Mouse (Mus musculus) hindbrain, embryonic 13.5 days (tissue): ENCODE measurements around the gene Uqcc1. TPM values are rescaled to one million over a fixed set of nuclear protein-coding genes. Genes with fewer than 3 reads are reported as not detected.

Experiments used
- ATAC-seq: fragments of 200-750 bp; cut with Nextera tagmentation; 2 replicates; pipeline ENCODE4 v1.8.0; 2017; ENCODE audit warnings: moderate TSS enrichment; ENCODE audit not compliant: low FRiP score
- H3K27ac ChIP-seq: fragments of 300-500 bp; sonication (generic); 2 replicates; pipeline ENCODE4 v1.5.1; 2015; ENCODE audit warnings: inconsistent platforms, mild to moderate bottlenecking, moderate library complexity
- H3K27me3 ChIP-seq: fragments of 300-500 bp; sonication (generic); 2 replicates; pipeline ENCODE4 v1.6.1; 2015; ENCODE audit warnings: mild to moderate bottlenecking, inconsistent platforms
- H3K36me3 ChIP-seq: fragments of 300-500 bp; sonication (generic); 2 replicates; pipeline ENCODE4 v1.6.1; 2015; ENCODE audit warnings: mild to moderate bottlenecking, inconsistent platforms
- H3K4me1 ChIP-seq: fragments of 300-500 bp; sonication (generic); replicated peaks from 2 replicates; pipeline ENCODE4 v1.6.1; 2015; ENCODE audit warnings: inconsistent platforms
- H3K4me2 ChIP-seq: fragments of 300-500 bp; sonication (generic); 2 replicates; pipeline ENCODE4 v1.6.1; 2015; ENCODE audit warnings: inconsistent platforms, mild to moderate bottlenecking, moderate library complexity
- H3K4me3 ChIP-seq: fragments of 300-500 bp; sonication (generic); 2 replicates; pipeline ENCODE4 v1.5.1; 2015; ENCODE audit warnings: mild to moderate bottlenecking, inconsistent platforms
- H3K9ac ChIP-seq: fragments of 300-500 bp; sonication (generic); 2 replicates; pipeline ENCODE4 v1.6.1; 2015; ENCODE audit warnings: mild to moderate bottlenecking, inconsistent platforms
- H3K9me3 ChIP-seq: fragments of 300-500 bp; sonication (generic); 2 replicates; pipeline ENCODE4 v1.6.1; 2016; ENCODE audit warnings: inconsistent platforms
- WGBS: fragments of 180-500 bp; shearing (Covaris S2); methylation state at CpG from one replicate; pipeline ENCODE4 v1.1.7; 2015; 5-methylcytosine and 5-hydroxymethylcytosine counted together
- polyA plus RNA-seq: library from polyadenylated mRNA; unstranded; fragments of >200 nt; fragmentation: Nextera tagmentation; extraction: Ambion mirVana; gene quantifications from 2 replicates; pipeline ENCODE4 v1.2.1, GENCODE M21; 2015

The Uqcc1 gene
- polyA plus RNA-seq, 1 experiment from 2014 or later = 57.6 TPM

- Histone ChIP-seq H3K36me3 (peaks cover 79% of the 10 kb centered on the region), H3K4me1 (peaks cover 35% of the 10 kb centered on the region), H3K27me3 (no peaks in the 10 kb centered on the region), H3K9me3 (no peaks in the 10 kb centered on the region), H3K4me3 (peak overlapping the region; percentile 58), H3K27ac (peak overlapping the region; percentile 91), H3K9ac (peak overlapping the region; percentile 90), H3K4me2 (peak overlapping the region; percentile 83)
- ATAC-seq = peak; percentile 92
- 1% methylated on average over 37 of the region's 37 CpGs for whole genome bisulfite sequencing
These were observed 111.3 kb downstream of the Uqcc1 start for GRCm38 (mm10) chr2:155818596-155819391.

- no peaks in the 10 kb centered on the region for H3K27me3 ChIP-seq
- 83% methylated on average over 10 of the region's 10 CpGs for WGBS
- peak overlapping the region; percentile 83 for H3K4me2 ChIP-seq
- peaks cover 35% of the 10 kb centered on the region for H3K4me1 ChIP-seq
- no peak for ATAC-seq
- no peak overlapping the region; the same call in 1 of the 2 replicates for H3K27ac ChIP-seq
- no peak overlapping the region for H3K4me3 ChIP-seq
- H3K9me3 ChIP-seq = no peaks in the 10 kb centered on the region
- peak overlapping the region; percentile 90 for H3K9ac ChIP-seq
- H3K36me3 ChIP-seq = peaks cover 70% of the 10 kb centered on the region
These were observed 112.5 kb downstream of the Uqcc1 start for GRCm38 (mm10) chr2:155817301-155818245.

GRCm38 (mm10) chr2:155816179-155816578, 113.9 kb downstream of the Uqcc1 start:
- Histone ChIP-seq H3K9me3 (no peaks in the 10 kb centered on the region), H3K4me2 (no peak overlapping the region), H3K4me1 (peaks cover 35% of the 10 kb centered on the region), H3K4me3 (no peak overlapping the region), H3K9ac (no peak overlapping the region; the same call in 1 of the 2 replicates), H3K27ac (no peak overlapping the region), H3K27me3 (no peaks in the 10 kb centered on the region), H3K36me3 (peaks cover 62% of the 10 kb centered on the region)
- ATAC-seq = no peak
- WGBS = 95% methylated on average over 1 of the region's 1 CpGs

GRCm38 (mm10) chr2:155814829-155815228, 115.3 kb downstream of the Uqcc1 start:
- WGBS = 43% methylated on average over 5 of the region's 5 CpGs
- Histone ChIP-seq H3K4me2 (no peak overlapping the region), H3K9ac (no peak overlapping the region), H3K27ac (no peak overlapping the region), H3K9me3 (no peaks in the 10 kb centered on the region), H3K36me3 (peaks cover 62% of the 10 kb centered on the region), H3K4me3 (no peak overlapping the region), H3K4me1 (peaks cover 32% of the 10 kb centered on the region), H3K27me3 (no peaks in the 10 kb centered on the region)
- ATAC-seq = no peak

DNA sequence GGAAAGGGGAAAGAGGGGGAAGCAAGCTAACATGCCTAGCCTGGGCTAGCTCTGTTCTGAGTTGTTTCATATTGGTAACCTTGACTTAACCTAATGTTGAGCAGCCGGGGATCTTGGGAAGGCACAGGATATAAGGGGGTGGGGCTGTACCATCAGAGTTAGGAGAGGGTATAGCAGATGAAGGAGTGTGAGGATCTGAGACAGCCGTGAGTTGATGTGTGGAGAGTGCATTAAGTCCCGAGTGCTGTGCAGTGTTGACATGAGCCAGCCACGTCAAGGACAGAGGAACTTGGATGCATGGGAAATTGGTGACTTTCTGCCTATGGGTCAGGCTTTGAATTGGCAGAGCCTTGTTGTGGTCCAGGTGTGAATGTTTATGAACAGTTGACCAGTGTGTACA, 117.5 kb downstream of the Uqcc1 start:
- Histone ChIP-seq H3K27ac (no peak overlapping the region), H3K4me3 (no peak overlapping the region), H3K27me3 (no peaks in the 10 kb centered on the region), H3K4me1 (peaks cover 10% of the 10 kb centered on the region), H3K4me2 (no peak overlapping the region), H3K36me3 (peaks cover 68% of the 10 kb centered on the region), H3K9ac (no peak overlapping the region), H3K9me3 (no peaks in the 10 kb centered on the region)
- no peak for ATAC-seq
- 78% methylated on average over 4 of the region's 4 CpGs for WGBS

DNA sequence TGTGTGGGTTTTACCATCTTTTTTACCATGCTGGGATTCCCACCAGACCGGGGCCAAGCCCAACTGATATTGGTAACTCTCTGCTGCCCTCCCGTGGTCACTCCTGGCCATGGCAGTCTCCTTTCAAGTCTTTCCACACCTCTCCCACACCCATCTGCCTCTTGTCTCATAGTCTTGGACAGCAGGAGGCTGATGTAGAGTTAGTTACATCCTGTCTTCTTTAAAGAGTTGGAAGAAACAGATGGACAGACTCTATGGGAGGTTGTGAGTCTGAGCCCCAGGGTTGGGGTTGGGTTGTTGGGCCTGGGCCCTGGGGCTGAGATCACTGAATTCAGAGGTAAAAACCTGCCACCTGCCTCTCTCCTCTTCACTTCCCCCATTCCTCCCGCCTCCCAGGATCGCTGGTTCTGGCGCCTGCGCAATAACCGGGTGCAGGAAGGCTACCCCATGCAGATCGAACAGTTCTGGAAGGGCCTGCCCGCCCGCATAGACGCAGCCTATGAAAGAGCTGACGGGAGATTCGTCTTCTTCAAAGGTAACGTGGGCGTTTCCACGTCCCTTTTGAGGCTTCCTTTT, 118.2 kb downstream of the Uqcc1 start:
- Histone ChIP-seq H3K9ac (no peak overlapping the region), H3K9me3 (no peaks in the 10 kb centered on the region), H3K36me3 (peaks cover 68% of the 10 kb centered on the region), H3K4me2 (no peak overlapping the region), H3K4me3 (no peak overlapping the region), H3K27me3 (no peaks in the 10 kb centered on the region), H3K27ac (no peak overlapping the region), H3K4me1 (peaks cover 6% of the 10 kb centered on the region; the same call in 1 of the 2 replicates)
- WGBS = 39% methylated on average over 16 of the region's 16 CpGs
- no peak for ATAC-seq

DNA sequence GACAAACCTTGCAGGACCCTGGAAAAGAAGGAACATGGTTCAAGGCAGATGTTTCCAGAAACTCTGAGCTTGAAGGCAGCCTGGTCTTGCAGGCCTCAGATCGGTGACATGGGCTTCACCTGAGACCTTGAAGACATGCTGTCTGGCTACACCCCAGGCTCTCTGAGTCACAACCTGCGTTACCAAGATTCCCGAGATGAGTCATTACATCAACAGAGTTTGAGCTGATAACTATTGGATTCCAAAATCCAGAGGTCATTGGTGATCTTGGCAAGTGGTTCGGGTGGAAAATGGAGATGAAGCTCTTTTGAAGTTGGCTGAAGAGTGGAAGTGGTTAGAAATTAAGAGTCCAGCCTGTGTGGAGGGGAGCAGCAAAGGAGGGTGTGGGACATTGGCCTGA, 120.5 kb downstream of the Uqcc1 start:
- Histone ChIP-seq H3K4me3 (no peak overlapping the region), H3K4me1 (peaks cover 6% of the 10 kb centered on the region; the same call in 1 of the 2 replicates), H3K9me3 (no peaks in the 10 kb centered on the region), H3K4me2 (no peak overlapping the region), H3K9ac (no peak overlapping the region), H3K27me3 (no peaks in the 10 kb centered on the region), H3K27ac (no peak overlapping the region), H3K36me3 (peaks cover 58% of the 10 kb centered on the region)
- ATAC-seq = no peak
- 89% methylated on average over 4 of the region's 4 CpGs for WGBS

GRCm38 (mm10) chr2:155807408-155807807, 122.7 kb downstream of the Uqcc1 start:
- peaks cover 4% of the 10 kb centered on the region; the same call in 1 of the 2 replicates for H3K4me1 ChIP-seq
- no peak overlapping the region for H3K4me2 ChIP-seq
- H3K27ac ChIP-seq = no peak overlapping the region
- no peaks in the 10 kb centered on the region for H3K27me3 ChIP-seq
- no peaks in the 10 kb centered on the region for H3K9me3 ChIP-seq
- H3K9ac ChIP-seq = no peak overlapping the region
- 74% methylated on average over 4 of the region's 4 CpGs for WGBS
- H3K36me3 ChIP-seq = peaks cover 64% of the 10 kb centered on the region
- H3K4me3 ChIP-seq = no peak overlapping the region
- ATAC-seq = no peak

GRCm38 (mm10) chr2:155806548-155806947, 123.6 kb downstream of the Uqcc1 start:
- WGBS = 80% methylated on average over 5 of the region's 5 CpGs
- Histone ChIP-seq H3K9me3 (no peaks in the 10 kb centered on the region), H3K36me3 (peaks cover 72% of the 10 kb centered on the region), H3K27ac (no peak overlapping the region), H3K27me3 (no peaks in the 10 kb centered on the region), H3K4me1 (peaks cover 4% of the 10 kb centered on the region; the same call in 1 of the 2 replicates), H3K4me3 (no peak overlapping the region), H3K4me2 (no peak overlapping the region), H3K9ac (no peak overlapping the region)
- no peak for ATAC-seq

- H3K4me2 ChIP-seq = no peak overlapping the region
- no peak overlapping the region for H3K4me3 ChIP-seq
- no peak overlapping the region for H3K9ac ChIP-seq
- 87% methylated on average over 6 of the region's 6 CpGs for WGBS
- ATAC-seq = no peak
- H3K9me3 ChIP-seq = no peaks in the 10 kb centered on the region
- H3K27ac ChIP-seq = no peak overlapping the region
- peaks cover 4% of the 10 kb centered on the region; the same call in 1 of the 2 replicates for H3K4me1 ChIP-seq
- peaks cover 72% of the 10 kb centered on the region for H3K36me3 ChIP-seq
- H3K27me3 ChIP-seq = no peaks in the 10 kb centered on the region
These were observed 124.2 kb downstream of the Uqcc1 start for GRCm38 (mm10) chr2:155805925-155806255.

DNA sequence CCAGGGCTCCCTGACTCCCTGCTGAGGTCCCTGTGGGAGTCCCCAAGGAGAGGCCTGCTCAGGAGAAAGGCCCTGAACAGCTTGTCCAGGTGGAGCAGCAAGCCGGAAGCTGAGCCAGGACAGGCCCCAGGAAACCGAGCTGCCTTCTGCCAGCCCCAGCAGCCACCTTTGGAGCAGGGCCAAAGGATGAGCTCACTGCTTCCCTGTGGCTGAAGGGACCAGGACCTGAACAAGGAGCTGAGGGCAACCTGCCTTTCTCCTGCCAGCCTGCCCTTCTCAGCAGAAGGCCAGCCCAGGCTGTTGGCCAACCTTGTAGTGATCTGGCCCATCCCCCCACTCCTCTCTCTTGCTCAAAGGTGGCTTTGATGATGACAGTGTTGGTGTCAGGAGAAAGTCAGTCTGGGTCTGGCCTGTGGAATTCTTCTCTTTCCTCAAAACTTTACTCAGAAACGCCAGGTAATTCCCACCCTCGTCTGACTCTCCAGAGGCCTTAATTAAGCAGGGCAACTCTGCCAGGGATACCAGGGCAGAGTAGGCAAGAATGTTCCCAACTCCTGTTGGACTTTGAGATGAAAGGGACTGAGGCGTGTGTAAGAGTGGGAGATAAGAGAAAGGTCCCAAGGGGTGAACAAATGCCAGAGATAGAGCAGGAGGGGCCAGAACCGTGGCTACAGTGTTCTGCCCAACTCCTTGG, 124.7 kb downstream of the Uqcc1 start:
- Histone ChIP-seq H3K36me3 (peaks cover 72% of the 10 kb centered on the region), H3K4me3 (no peak overlapping the region), H3K9ac (no peak overlapping the region), H3K4me1 (peaks cover 4% of the 10 kb centered on the region; the same call in 1 of the 2 replicates), H3K27me3 (no peaks in the 10 kb centered on the region), H3K27ac (no peak overlapping the region), H3K4me2 (no peak overlapping the region), H3K9me3 (no peaks in the 10 kb centered on the region)
- 69% methylated on average over 6 of the region's 6 CpGs for WGBS
- no peak for ATAC-seq
